Comparison of ENCODE assay signal across 8 mouse cellular contexts in genomic region chr2:145794318-145794954, GRCm38 (mm10).
DNase-seq lines count a peak whose midpoint lies in the region; ATAC-seq and TF ChIP-seq lines count a peak whose summit lies in the region.

No protein-coding gene starts in this region.

- H3K4me1 ChIP-seq in heart, embryonic 10.5 days: peaks cover 27% of the 10 kb centered on the region
- H3K4me1 ChIP-seq in embryonic fibroblast, embryonic 13.5 days (ENCODE audit: control insufficient read depth, insufficient read depth, low read length): no peaks in the 10 kb centered on the region

- peak; percentile 65 for TF ChIP-seq CTCF in embryonic fibroblast, embryonic 13.5 days (IDR thresholded peaks at IDR 0.05; ENCODE audit: borderline replicate concordance, insufficient read depth, low read length)

- no peak overlapping the region for H3K4me3 ChIP-seq in heart, embryonic 10.5 days
- no peak overlapping the region for H3K4me3 ChIP-seq in embryonic fibroblast, embryonic 13.5 days (ENCODE audit: insufficient read depth, low read length)

- no peaks in the 10 kb centered on the region for H3K27me3 ChIP-seq in heart, embryonic 10.5 days (ENCODE audit: insufficient read depth, poor library complexity, severe bottlenecking)
- no peaks in the 10 kb centered on the region for H3K27me3 ChIP-seq in splenic B cell, adult 2 months (ENCODE audit: control insufficient read depth, insufficient read depth, low read length, poor library complexity, severe bottlenecking)

- ATAC-seq in hematopoietic stem cell, adult 5-6 weeks (replicated peaks in 1 of 2; ENCODE audit: insufficient read depth in 1 of 2, low FRiP score in 2 of 2, low TSS enrichment in 1 of 2, low read depth in 1 of 2, poor library complexity in 2 of 2, severe bottlenecking in 2 of 2): peak; percentile 86 to 87
- peak; percentile 88 for ATAC-seq in megakaryocyte-erythroid progenitor cell, adult 5-6 weeks (replicated peaks; ENCODE audit: low FRiP score, low TSS enrichment, poor library complexity, severe bottlenecking)

- H3K9me3 ChIP-seq in heart, embryonic 10.5 days: no peaks in the 10 kb centered on the region

- 37% methylated on average over 5 of the region's 5 CpGs for WGBS in heart, embryonic 10.5 days

- no peak for TF ChIP-seq POLR2A in embryonic fibroblast, embryonic 13.5 days (IDR thresholded peaks at IDR 0.05; ENCODE audit: low read depth, low read length)

- no peak overlapping the region for H3K27ac ChIP-seq in heart, embryonic 10.5 days
- no peak overlapping the region for H3K27ac ChIP-seq in embryonic fibroblast, embryonic 13.5 days (ENCODE audit: insufficient read depth, low read length)

- peak; percentile 73 to 84 for DNase-seq in heart, adult 18-20 months
- DNase-seq in heart, embryonic 10.5 days (ENCODE audit: low spot score): no peak
- DNase-seq in adrenal gland, postnatal 10 days: peak; percentile 72
- DNase-seq in left cerebral cortex, adult 11 months (ENCODE audit: low spot score): peak; percentile 41
- DNase-seq in splenic B cell, adult 2 months (ENCODE audit: low read depth, low spot score): peak; percentile 17

- H3K36me3 ChIP-seq in heart, embryonic 10.5 days: peaks cover 35% of the 10 kb centered on the region
- no peaks in the 10 kb centered on the region for H3K36me3 ChIP-seq in splenic B cell, adult 2 months (ENCODE audit: control insufficient read depth, insufficient read depth, low read length, poor library complexity, severe bottlenecking)
